ENCODE assay signal across 14 mouse cellular contexts in genomic region chr6:67229521-67229920, GRCm38 (mm10). TPM values are rescaled to one million over a fixed set of nuclear protein-coding genes. Genes with fewer than 3 reads are reported as not detected.
DNase-seq lines count a peak whose midpoint lies in the region; ATAC-seq lines count a peak whose summit lies in the region.
"Had no signal": no experiment of that assay in that cellular context is flagged by ENCODE, and none has a peak within 500 bp of the region (broad histone marks: within the 10 kb centered on the region; RNA-seq: fewer than 3 reads in every experiment).

No protein-coding gene starts in this region.

- no peak overlapping the region for H3K27ac ChIP-seq in limb, embryonic 12.5 days
- no peak overlapping the region for H3K27ac ChIP-seq in limb, embryonic 10.5 days
- H3K27ac ChIP-seq in liver, embryonic 13.5 days: no peak overlapping the region
- H3K27ac ChIP-seq: hindbrain, postnatal 0 days; midbrain, embryonic 15.5 days; neural tube, embryonic 13.5 days had no signal

- H3K4me3 ChIP-seq in limb, embryonic 12.5 days (replicated peaks): no peak overlapping the region
- H3K4me3 ChIP-seq in limb, embryonic 10.5 days: no peak overlapping the region
- no peak overlapping the region for H3K4me3 ChIP-seq in liver, embryonic 13.5 days (replicated peaks)

- ATAC-seq in limb, embryonic 12.5 days (ENCODE audit: insufficient number of reproducible peaks, insufficient read depth, low FRiP score, low TSS enrichment, low read depth): no peak
- ATAC-seq in common myeloid progenitor, adult 5-6 weeks (replicated peaks; ENCODE audit: low read depth, poor library complexity, severe bottlenecking): 0 out of 2 replicates have a peak, but pooled peaks have one; percentile 23
- ATAC-seq in liver, embryonic 13.5 days (ENCODE audit: low read depth): no peak

- peak overlapping the region; percentile 48; the same call in 1 of the 2 replicates for H3K4me2 ChIP-seq in limb, embryonic 12.5 days
- peak overlapping the region; percentile 18; the same call in 1 of the 2 replicates for H3K4me2 ChIP-seq in liver, embryonic 13.5 days

- H3K27me3 ChIP-seq in limb, embryonic 12.5 days: peaks cover 10% of the 10 kb centered on the region
- H3K27me3 ChIP-seq in limb, embryonic 10.5 days (ENCODE audit: low read depth, poor library complexity, severe bottlenecking): peaks cover 18% of the 10 kb centered on the region; the same call in 1 of the 2 replicates
- H3K27me3 ChIP-seq in liver, embryonic 13.5 days: peaks cover 20% of the 10 kb centered on the region
- H3K27me3 ChIP-seq: midbrain, embryonic 15.5 days had no signal

- peak; percentile 7 for DNase-seq in embryo, embryonic 10 days (ENCODE audit: low spot score)
- no peak for DNase-seq in embryo, embryonic 11 days
- DNase-seq in limb, embryonic 10.5 days (ENCODE audit: low spot score): no peak
- no peak for DNase-seq in liver, embryonic 13.5 days
- no peak for DNase-seq in left cerebral cortex, postnatal 14 days (ENCODE audit: low spot score in 2 of 2)
- no peak for DNase-seq in urinary bladder, postnatal 36 days (ENCODE audit: low spot score in 2 of 2)
- DNase-seq: cerebellum, adult 9-10 months; retina, postnatal 1 day; thymus, adult 18-20 months had no signal

- H3K9ac ChIP-seq in limb, embryonic 12.5 days (replicated peaks): no peak overlapping the region
- no peak overlapping the region for H3K9ac ChIP-seq in liver, embryonic 13.5 days
- H3K9ac ChIP-seq: midbrain, embryonic 15.5 days had no signal

- H3K9me3 ChIP-seq in limb, embryonic 12.5 days: no peaks in the 10 kb centered on the region
- no peaks in the 10 kb centered on the region for H3K9me3 ChIP-seq in limb, embryonic 10.5 days (replicated peaks)
- no peaks in the 10 kb centered on the region for H3K9me3 ChIP-seq in liver, embryonic 13.5 days (replicated peaks)
- H3K9me3 ChIP-seq: midbrain, embryonic 15.5 days; neural tube, embryonic 13.5 days had no signal

- WGBS in limb, embryonic 12.5 days: 35% methylated on average over 9 of the region's 9 CpGs
- 36% methylated on average over 9 of the region's 9 CpGs for WGBS in limb, embryonic 10.5 days
- WGBS in liver, embryonic 13.5 days (ENCODE audit: insufficient replicate concordance): 19% methylated on average over 9 of the region's 9 CpGs

- H3K4me1 ChIP-seq in limb, embryonic 12.5 days (replicated peaks): peaks cover 22% of the 10 kb centered on the region
- peaks cover 17% of the 10 kb centered on the region for H3K4me1 ChIP-seq in limb, embryonic 10.5 days
- peaks cover 14% of the 10 kb centered on the region for H3K4me1 ChIP-seq in liver, embryonic 13.5 days (replicated peaks)

- no peaks in the 10 kb centered on the region for H3K36me3 ChIP-seq in limb, embryonic 12.5 days
- no peaks in the 10 kb centered on the region for H3K36me3 ChIP-seq in limb, embryonic 10.5 days
- H3K36me3 ChIP-seq in liver, embryonic 13.5 days: no peaks in the 10 kb centered on the region
- H3K36me3 ChIP-seq: midbrain, embryonic 15.5 days; neural tube, embryonic 13.5 days had no signal

- intact Hi-C loops in left cerebral cortex, postnatal 14 days (cut with DNase I): no loop called here

RNA-seq across cellular contexts. Expression of gene Serbp1, which starts 8.5 kb away (rescaled TPM):
- 498 and 501 TPM in 2 replicates for polyA plus RNA-seq in limb, embryonic 12.5 days (2016; fragmentation: Nextera tagmentation; extraction: Ambion mirVana)
- 505 and 553 TPM in 2 replicates for polyA plus RNA-seq in limb, embryonic 10.5 days (2016; fragmentation: Nextera tagmentation; extraction: Ambion mirVana)
- total RNA-seq in common myeloid progenitor, adult 5-6 weeks (2017): 2,714 and 3,049 TPM in 2 replicates
- 397 and 437 TPM in 2 replicates for polyA plus RNA-seq in liver, embryonic 13.5 days (2015; fragmentation: Nextera tagmentation; extraction: Ambion mirVana)
- 100 to 1,000 TPM; 209 to 215 TPM for total RNA-seq in left cerebral cortex, postnatal 14 days (2021)
